Mouse (Mus musculus): ENCODE data around the gene Pex3. TPM values are rescaled to one million over a fixed set of nuclear protein-coding genes. Genes with fewer than 3 reads are reported as not detected.

Gene Pex3
- polyA plus RNA-seq, 1 experiment = 0.65 TPM

GRCm38 (mm10) chr10:13572410-13572809 is 19.5 kb upstream of the Pex3 start:
- TF ChIP-seq GATA1 (IDR thresholded peaks at IDR 0.05; ENCODE audit: low read length) (no peak), TAL1 (IDR thresholded peaks at IDR 0.05; ENCODE audit: low read length) (no peak)

GRCm38 (mm10) chr10:13572003-13572402 is 19.1 kb upstream of the Pex3 start:
- Histone ChIP-seq H3K27me3 (ENCODE audit: control insufficient read depth) (no peaks in the 10 kb centered on the region), H3K36me3 (ENCODE audit: control insufficient read depth) (no peaks in the 10 kb centered on the region), H3K4me1 (ENCODE audit: control insufficient read depth) (no peaks in the 10 kb centered on the region), H3K9me3 (ENCODE audit: control insufficient read depth, low read length) (no peaks in the 10 kb centered on the region), H3K4me3 (replicated peaks) (no peak overlapping the region)
- no peak for TF ChIP-seq TAL1 (IDR thresholded peaks at IDR 0.05; ENCODE audit: low read length)
- no peak for TF ChIP-seq GATA1 (IDR thresholded peaks at IDR 0.05; ENCODE audit: low read length)

More at GRCm38 (mm10) chr10:13572410-13572809, 19.5 kb upstream of the Pex3 start:
- H3K4me1 ChIP-seq (ENCODE audit: control insufficient read depth) = no peaks in the 10 kb centered on the region
- H3K4me3 ChIP-seq (replicated peaks) = no peak overlapping the region
- no peaks in the 10 kb centered on the region for H3K36me3 ChIP-seq (ENCODE audit: control insufficient read depth)
- no peaks in the 10 kb centered on the region for H3K9me3 ChIP-seq (ENCODE audit: control insufficient read depth, low read length)
- H3K27me3 ChIP-seq (ENCODE audit: control insufficient read depth) = no peaks in the 10 kb centered on the region

GRCm38 (mm10) chr10:13570697-13571538 is 18.0 kb upstream of the Pex3 start:
- Histone ChIP-seq H3K36me3 (ENCODE audit: control insufficient read depth) (no peaks in the 10 kb centered on the region), H3K27me3 (ENCODE audit: control insufficient read depth) (no peaks in the 10 kb centered on the region), H3K9me3 (ENCODE audit: control insufficient read depth, low read length) (no peaks in the 10 kb centered on the region), H3K4me1 (ENCODE audit: control insufficient read depth) (no peaks in the 10 kb centered on the region), H3K4me3 (replicated peaks) (no peak overlapping the region)
- TF ChIP-seq TAL1 (IDR thresholded peaks at IDR 0.05; ENCODE audit: low read length) (no peak), GATA1 (IDR thresholded peaks at IDR 0.05; ENCODE audit: low read length) (no peak)

- Histone ChIP-seq H3K36me3 (ENCODE audit: control insufficient read depth) (no peaks in the 10 kb centered on the region), H3K9me3 (ENCODE audit: control insufficient read depth, low read length) (no peaks in the 10 kb centered on the region), H3K4me3 (replicated peaks) (no peak overlapping the region), H3K27me3 (ENCODE audit: control insufficient read depth) (no peaks in the 10 kb centered on the region), H3K4me1 (ENCODE audit: control insufficient read depth) (no peaks in the 10 kb centered on the region)
- TF ChIP-seq TAL1 (IDR thresholded peaks at IDR 0.05; ENCODE audit: low read length) (no peak), GATA1 (IDR thresholded peaks at IDR 0.05; ENCODE audit: low read length) (no peak)
Measured at GRCm38 (mm10) chr10:13569818-13570217, 16.9 kb upstream of the Pex3 start.

- no peak overlapping the region for H3K4me3 ChIP-seq (replicated peaks)
- no peak for TF ChIP-seq GATA1 (IDR thresholded peaks at IDR 0.05; ENCODE audit: low read length)
- no peak for TF ChIP-seq TAL1 (IDR thresholded peaks at IDR 0.05; ENCODE audit: low read length)
- no peaks in the 10 kb centered on the region for H3K27me3 ChIP-seq (ENCODE audit: control insufficient read depth)
- H3K36me3 ChIP-seq (ENCODE audit: control insufficient read depth) = peaks cover 21% of the 10 kb centered on the region
- no peaks in the 10 kb centered on the region for H3K9me3 ChIP-seq (ENCODE audit: control insufficient read depth, low read length)
- H3K4me1 ChIP-seq (ENCODE audit: control insufficient read depth) = no peaks in the 10 kb centered on the region
Measured at GRCm38 (mm10) chr10:13566393-13566792, 13.5 kb upstream of the Pex3 start.

- Histone ChIP-seq H3K4me1 (ENCODE audit: control insufficient read depth) (no peaks in the 10 kb centered on the region), H3K9me3 (ENCODE audit: control insufficient read depth, low read length) (no peaks in the 10 kb centered on the region), H3K27me3 (ENCODE audit: control insufficient read depth) (no peaks in the 10 kb centered on the region), H3K36me3 (ENCODE audit: control insufficient read depth) (peaks cover 35% of the 10 kb centered on the region), H3K4me3 (replicated peaks) (no peak overlapping the region)
- TF ChIP-seq GATA1 (IDR thresholded peaks at IDR 0.05; ENCODE audit: low read length) (no peak), TAL1 (IDR thresholded peaks at IDR 0.05; ENCODE audit: low read length) (no peak)
Measured at GRCm38 (mm10) chr10:13565080-13565448, 12.1 kb upstream of the Pex3 start.

- H3K4me1 ChIP-seq (ENCODE audit: control insufficient read depth) = no peaks in the 10 kb centered on the region
Measured at GRCm38 (mm10) chr10:13564364-13565079, 11.6 kb upstream of the Pex3 start.

GRCm38 (mm10) chr10:13560014-13560674 is 7.2 kb upstream of the Pex3 start:
- H3K4me1 ChIP-seq (ENCODE audit: control insufficient read depth) = peaks cover 7% of the 10 kb centered on the region
- H3K27me3 ChIP-seq (ENCODE audit: control insufficient read depth) = no peaks in the 10 kb centered on the region
- TF ChIP-seq TAL1 (IDR thresholded peaks at IDR 0.05; ENCODE audit: low read length) = no peak
- TF ChIP-seq GATA1 (IDR thresholded peaks at IDR 0.05; ENCODE audit: low read length) = no peak
- no peaks in the 10 kb centered on the region for H3K9me3 ChIP-seq (ENCODE audit: control insufficient read depth, low read length)
- peaks cover 59% of the 10 kb centered on the region for H3K36me3 ChIP-seq (ENCODE audit: control insufficient read depth)
- no peak overlapping the region for H3K4me3 ChIP-seq (replicated peaks)

More at GRCm38 (mm10) chr10:13564364-13565079, 11.6 kb upstream of the Pex3 start:
- no peaks in the 10 kb centered on the region for H3K27me3 ChIP-seq (ENCODE audit: control insufficient read depth)
- H3K9me3 ChIP-seq (ENCODE audit: control insufficient read depth, low read length) = no peaks in the 10 kb centered on the region
- H3K4me3 ChIP-seq (replicated peaks) = no peak overlapping the region
- H3K36me3 ChIP-seq (ENCODE audit: control insufficient read depth) = peaks cover 38% of the 10 kb centered on the region
- TF ChIP-seq GATA1 (IDR thresholded peaks at IDR 0.05; ENCODE audit: low read length) (no peak), TAL1 (IDR thresholded peaks at IDR 0.05; ENCODE audit: low read length) (no peak)

- Histone ChIP-seq H3K4me3 (replicated peaks) (peak overlapping the region; percentile 3), H3K27me3 (ENCODE audit: control insufficient read depth) (no peaks in the 10 kb centered on the region), H3K4me1 (ENCODE audit: control insufficient read depth) (peaks cover 33% of the 10 kb centered on the region), H3K36me3 (ENCODE audit: control insufficient read depth) (peaks cover 24% of the 10 kb centered on the region), H3K9me3 (ENCODE audit: control insufficient read depth, low read length) (no peaks in the 10 kb centered on the region)
- TF ChIP-seq GATA1 (IDR thresholded peaks at IDR 0.05; ENCODE audit: low read length) (no peak), TAL1 (IDR thresholded peaks at IDR 0.05; ENCODE audit: low read length) (no peak)
Measured at GRCm38 (mm10) chr10:13554316-13554715, 1.4 kb upstream of the Pex3 start.

Measured in erythroblast, embryonic 14.5 days (primary cell).